Mouse (Mus musculus): ENCODE data around the gene Vmn1r183. TPM values are rescaled to one million over a fixed set of nuclear protein-coding genes. Genes with fewer than 3 reads are reported as not detected.
"Not testable (repeated sequence)": the region's sequence is repeated elsewhere in the genome, so short reads cannot be mapped to it uniquely, and the experiment has no call there.

Gene Vmn1r183
- polyA plus RNA-seq (2014; fragmentation: Nextera tagmentation; extraction: Ambion mirVana), result not detected in 2 replicates

DNA sequence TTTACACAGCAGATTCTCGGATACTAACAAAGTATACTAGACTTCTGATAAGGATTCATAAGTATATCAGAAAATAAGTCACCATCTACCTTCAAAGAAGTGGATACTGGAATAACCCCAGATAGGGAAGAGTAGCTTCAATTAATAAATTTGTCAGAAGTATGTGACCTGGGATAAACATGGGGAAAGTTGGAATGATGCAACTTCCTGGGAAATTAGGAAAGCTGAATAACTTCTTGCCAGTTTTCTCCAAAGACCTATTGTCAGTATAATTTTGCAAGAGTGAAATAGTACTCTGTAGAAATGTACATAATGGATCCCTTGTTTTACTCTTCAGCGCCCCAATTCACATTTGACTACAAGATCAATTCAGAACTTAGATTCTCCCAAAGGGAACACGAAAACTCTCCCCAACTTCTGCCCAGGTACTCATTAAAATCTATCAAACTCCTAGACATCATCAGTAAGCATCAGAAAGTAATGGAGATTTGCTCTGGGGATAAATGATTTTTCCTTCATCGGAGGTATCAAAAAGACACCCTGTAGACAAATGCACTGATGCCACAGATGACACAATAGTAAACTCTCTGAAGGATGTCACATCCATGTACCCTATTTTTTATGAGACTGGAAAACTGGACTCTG, at the start of gene Vmn1r183:
Vmn1r183 (plus strand) TSS at position 595 of the 645 bp plus-strand sequence.
- Histone ChIP-seq H3K27me3 (ENCODE audit: control insufficient read depth, insufficient read depth, low read length) (no peaks in the 10 kb centered on the region), H3K4me3 (ENCODE audit: control insufficient read depth in 1 of 2, insufficient read depth in 1 of 2, low read depth in 1 of 2, low read length in 2 of 2) (no peak within 1 kb of the TSS), H3K27ac (replicated peaks in 1 of 2; ENCODE audit: control insufficient read depth in 1 of 2, insufficient read depth in 1 of 2, low read depth in 2 of 2, low read length in 2 of 2) (no peak within 1 kb of the TSS), H3K4me2 (ENCODE audit: low read length) (no peak within 1 kb of the TSS), H3K9ac (ENCODE audit: low read length) (no peak within 1 kb of the TSS), H3K9me3 (ENCODE audit: control insufficient read depth, low read length) (no peaks in the 10 kb centered on the region), H3K4me1 (ENCODE audit: control insufficient read depth in 2 of 2, insufficient read depth in 2 of 2, low read length in 2 of 2) (no peaks in the 10 kb centered on the region), H3K36me3 (ENCODE audit: control insufficient read depth, insufficient read depth, low read length) (no peaks in the 10 kb centered on the region)
- ATAC-seq (ENCODE audit: insufficient number of reproducible peaks, insufficient read depth, low FRiP score, low read depth), result no peak
- WGBS, result 69% methylated on average over 4 of the region's 4 CpGs

DNA sequence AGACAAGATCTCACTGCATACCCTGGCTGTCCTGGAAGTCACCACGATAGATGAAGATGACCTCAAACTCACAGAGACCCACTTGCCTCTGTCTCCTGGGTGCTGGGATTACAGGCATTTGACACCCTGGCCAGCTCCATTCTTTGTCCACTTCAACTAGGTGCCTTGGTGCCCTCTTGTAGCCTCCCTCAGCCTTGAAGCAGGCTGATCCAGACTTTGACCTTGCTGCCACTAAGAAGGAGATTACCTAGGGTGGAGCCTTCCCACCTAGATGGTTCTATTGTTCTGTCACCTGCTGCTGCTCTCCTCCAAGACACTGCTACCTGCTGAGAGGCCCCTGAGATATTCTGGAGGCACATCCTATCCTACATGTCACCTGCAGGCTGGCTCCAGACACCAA, 21.4 kb downstream of the Vmn1r183 start:
- H3K4me3 ChIP-seq (ENCODE audit: control insufficient read depth in 1 of 2, insufficient read depth in 1 of 2, low read depth in 1 of 2, low read length in 2 of 2); H3K4me1 ChIP-seq (ENCODE audit: control insufficient read depth in 2 of 2, insufficient read depth in 2 of 2, low read length in 2 of 2); H3K9me3 ChIP-seq (ENCODE audit: control insufficient read depth, low read length); H3K27me3 ChIP-seq (ENCODE audit: control insufficient read depth, insufficient read depth, low read length); H3K36me3 ChIP-seq (ENCODE audit: control insufficient read depth, insufficient read depth, low read length); H3K9ac ChIP-seq (ENCODE audit: low read length); H3K27ac ChIP-seq (replicated peaks in 1 of 2; ENCODE audit: control insufficient read depth in 1 of 2, insufficient read depth in 1 of 2, low read depth in 2 of 2, low read length in 2 of 2); H3K4me2 ChIP-seq (ENCODE audit: low read length); ATAC-seq (ENCODE audit: insufficient number of reproducible peaks, insufficient read depth, low FRiP score, low read depth): not testable (repeated sequence)
- 52% methylated on average over 1 of the region's 1 CpGs for WGBS

DNA sequence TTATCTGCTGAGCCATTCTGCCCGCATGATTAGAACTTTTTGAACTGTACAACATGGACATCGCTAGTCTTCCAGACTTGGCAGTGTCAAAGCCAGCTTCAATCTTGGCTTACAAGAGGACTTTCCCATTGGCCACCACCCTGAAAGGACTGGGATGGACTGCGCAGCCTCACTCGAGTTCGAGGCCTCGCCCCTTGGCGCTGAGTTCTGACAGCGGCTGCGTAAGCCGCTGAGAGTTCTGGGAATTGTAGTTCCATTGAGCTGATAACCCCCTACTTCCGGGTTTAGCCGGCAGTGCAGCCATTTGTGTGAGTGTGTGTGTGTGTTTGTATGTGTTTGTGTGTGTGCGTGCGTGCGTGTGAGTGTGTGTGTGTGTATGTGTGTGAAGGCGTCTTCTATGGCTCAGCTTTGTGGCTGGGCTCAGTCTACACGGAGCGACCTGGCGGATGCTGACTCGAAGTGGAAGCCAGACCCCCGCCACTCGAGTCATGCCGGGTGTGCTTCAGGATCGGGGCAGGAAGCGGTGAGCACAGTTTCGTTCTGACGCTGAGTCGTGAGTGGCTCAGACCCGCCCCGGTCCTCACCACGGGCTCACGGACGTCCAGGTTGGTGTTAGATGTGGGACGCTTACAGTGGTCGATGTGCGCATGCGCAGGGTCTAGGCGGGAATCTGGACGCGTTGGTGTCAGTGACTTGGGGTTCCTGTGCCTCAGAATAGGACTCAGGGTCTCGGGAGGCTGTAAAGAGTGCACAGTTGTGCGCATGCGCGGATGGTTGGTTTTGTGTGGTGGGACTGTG, 28.8 kb downstream of the Vmn1r183 start, which contains the start of gene Zfp180:
Zfp180 (plus strand) TSS at position 291 of the 798 bp plus-strand sequence.
- Histone ChIP-seq H3K27me3 (ENCODE audit: control insufficient read depth, insufficient read depth, low read length) (no peaks in the 10 kb centered on the region), H3K9me3 (ENCODE audit: control insufficient read depth, low read length) (no peaks in the 10 kb centered on the region), H3K4me3 (ENCODE audit: control insufficient read depth in 1 of 2, insufficient read depth in 1 of 2, low read depth in 1 of 2, low read length in 2 of 2) (peak within 1 kb of the TSS; percentile 57 to 78), H3K27ac (replicated peaks in 1 of 2; ENCODE audit: control insufficient read depth in 1 of 2, insufficient read depth in 1 of 2, low read depth in 2 of 2, low read length in 2 of 2) (peak within 1 kb of the TSS; percentile 58 to 84), H3K4me1 (ENCODE audit: control insufficient read depth in 2 of 2, insufficient read depth in 2 of 2, low read length in 2 of 2) (peaks cover 7 to 11% of the 10 kb centered on the region in 2 experiments), H3K36me3 (ENCODE audit: control insufficient read depth, insufficient read depth, low read length) (peaks cover 14% of the 10 kb centered on the region), H3K4me2 (ENCODE audit: low read length) (peak within 1 kb of the TSS; percentile 87), H3K9ac (ENCODE audit: low read length) (peak within 1 kb of the TSS; percentile 81)
- ATAC-seq (ENCODE audit: insufficient number of reproducible peaks, insufficient read depth, low FRiP score, low read depth), result peak; percentile 96
- WGBS, result 18% methylated on average over 44 of the region's 44 CpGs

DNA sequence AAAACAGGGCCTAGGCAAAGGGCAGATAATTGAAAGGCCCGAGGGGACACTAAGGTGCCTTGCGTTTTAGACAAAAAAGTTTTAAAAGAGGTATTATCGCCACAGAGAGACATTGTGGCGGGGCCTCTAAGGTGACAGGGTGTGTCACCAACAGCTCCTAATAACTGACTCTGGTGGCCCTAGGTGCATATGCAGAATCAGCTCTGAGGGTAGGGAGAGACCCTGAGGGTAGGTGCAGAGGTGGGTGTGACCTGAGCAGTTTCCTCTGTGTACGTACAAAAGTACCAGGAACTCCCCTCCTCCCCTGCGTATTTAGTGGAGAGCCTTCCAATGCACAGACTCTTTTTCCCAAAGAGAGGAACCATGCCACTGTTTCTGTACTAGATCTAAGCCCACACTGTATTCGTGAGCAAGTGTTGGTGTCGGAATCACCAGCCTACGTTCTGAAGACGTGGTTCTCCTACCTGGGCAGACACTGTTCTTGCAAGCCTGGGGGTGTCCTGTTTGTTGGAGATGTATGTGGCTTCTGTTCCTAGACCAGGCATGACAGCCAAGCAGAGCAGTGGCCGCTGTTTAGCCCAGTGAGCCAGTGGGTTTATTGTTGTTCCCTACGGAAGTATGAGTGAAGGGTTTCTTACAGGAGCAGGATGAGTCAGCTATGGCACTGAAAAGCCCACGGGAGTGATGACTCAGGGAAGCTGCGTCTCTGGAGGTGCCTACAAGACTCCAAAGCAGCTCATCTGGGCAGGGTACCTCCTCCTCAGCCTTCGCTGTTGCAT, 29.6 kb downstream of the Vmn1r183 start:
- Histone ChIP-seq H3K9me3 (ENCODE audit: control insufficient read depth, low read length) (no peaks in the 10 kb centered on the region), H3K27ac (replicated peaks in 1 of 2; ENCODE audit: control insufficient read depth in 1 of 2, insufficient read depth in 1 of 2, low read depth in 2 of 2, low read length in 2 of 2) (peak overlapping the region; percentile 58 to 84), H3K4me1 (ENCODE audit: control insufficient read depth in 2 of 2, insufficient read depth in 2 of 2, low read length in 2 of 2) (peaks cover 7 to 11% of the 10 kb centered on the region in 2 experiments), H3K4me2 (ENCODE audit: low read length) (peak overlapping the region; percentile 87), H3K4me3 (ENCODE audit: control insufficient read depth in 1 of 2, insufficient read depth in 1 of 2, low read depth in 1 of 2, low read length in 2 of 2) (peak overlapping the region; percentile 57 to 78), H3K36me3 (ENCODE audit: control insufficient read depth, insufficient read depth, low read length) (peaks cover 22% of the 10 kb centered on the region), H3K9ac (ENCODE audit: low read length) (peak overlapping the region; percentile 81), H3K27me3 (ENCODE audit: control insufficient read depth, insufficient read depth, low read length) (no peaks in the 10 kb centered on the region)
- 44% methylated on average over 15 of the region's 15 CpGs for WGBS
- no peak for ATAC-seq (ENCODE audit: insufficient number of reproducible peaks, insufficient read depth, low FRiP score, low read depth)

DNA sequence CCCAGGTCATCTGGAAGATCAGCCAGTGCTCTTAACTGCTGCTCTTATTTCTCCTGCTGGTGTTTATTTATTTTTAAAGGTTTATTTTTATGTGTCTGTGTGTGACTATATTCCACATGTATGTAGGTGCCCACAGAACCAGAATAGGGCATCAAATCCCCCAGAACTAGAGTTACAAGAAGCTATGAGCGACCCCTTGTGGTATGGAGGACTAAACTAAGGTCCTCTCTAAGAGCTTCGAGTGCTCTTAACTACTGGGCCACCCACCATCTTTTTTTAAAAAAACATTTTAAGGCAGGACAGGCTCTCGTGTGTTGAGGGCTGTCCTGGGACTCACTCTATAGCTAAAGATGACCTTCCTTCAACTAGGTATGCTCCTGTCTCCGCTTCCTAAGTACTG, 33.8 kb downstream of the Vmn1r183 start:
- 91% methylated on average over 4 of the region's 4 CpGs for WGBS
- Histone ChIP-seq H3K36me3 (ENCODE audit: control insufficient read depth, insufficient read depth, low read length) (peaks cover 31% of the 10 kb centered on the region), H3K4me2 (ENCODE audit: low read length) (no peak overlapping the region), H3K4me1 (ENCODE audit: control insufficient read depth in 2 of 2, insufficient read depth in 2 of 2, low read length in 2 of 2) (peaks cover 7 to 11% of the 10 kb centered on the region in 2 experiments), H3K4me3 (ENCODE audit: control insufficient read depth in 1 of 2, insufficient read depth in 1 of 2, low read depth in 1 of 2, low read length in 2 of 2) (no peak overlapping the region), H3K9ac (ENCODE audit: low read length) (no peak overlapping the region), H3K27ac (replicated peaks in 1 of 2; ENCODE audit: control insufficient read depth in 1 of 2, insufficient read depth in 1 of 2, low read depth in 2 of 2, low read length in 2 of 2) (no peak overlapping the region), H3K27me3 (ENCODE audit: control insufficient read depth, insufficient read depth, low read length) (no peaks in the 10 kb centered on the region), H3K9me3 (ENCODE audit: control insufficient read depth, low read length) (no peaks in the 10 kb centered on the region)
- ATAC-seq (ENCODE audit: insufficient number of reproducible peaks, insufficient read depth, low FRiP score, low read depth), result no peak

DNA sequence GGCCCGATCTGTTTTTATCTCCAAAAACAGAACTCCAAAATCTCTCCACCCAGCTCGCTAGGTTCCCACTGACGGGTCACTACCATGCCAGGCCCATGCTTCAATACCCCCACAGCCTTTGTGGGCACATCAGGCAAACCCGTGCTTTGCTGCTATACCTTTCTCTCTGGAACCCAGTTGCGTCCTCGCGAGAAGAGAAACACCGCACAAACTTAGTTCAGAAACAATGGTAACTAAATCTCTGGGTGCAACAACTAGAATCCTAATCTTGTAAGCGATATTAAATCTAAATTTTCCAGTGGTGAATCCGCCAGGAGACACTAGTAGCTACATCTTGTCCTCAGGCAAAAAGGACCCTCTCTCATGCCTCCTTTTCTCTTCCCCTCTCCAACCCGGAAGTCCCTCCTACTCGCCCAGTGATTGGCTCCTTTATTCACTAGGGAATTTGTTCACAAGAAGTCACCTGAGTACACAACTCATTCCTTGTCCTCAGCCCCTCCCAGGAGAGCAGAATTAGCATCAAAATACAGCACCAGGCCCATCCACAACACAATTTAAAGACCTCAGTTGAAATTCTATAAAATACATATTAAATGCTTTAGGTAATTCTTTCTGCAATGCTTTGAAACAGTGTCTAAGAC, 34.6 kb downstream of the Vmn1r183 start:
- Histone ChIP-seq H3K27ac (replicated peaks in 1 of 2; ENCODE audit: control insufficient read depth in 1 of 2, insufficient read depth in 1 of 2, low read depth in 2 of 2, low read length in 2 of 2) (no peak overlapping the region), H3K9ac (ENCODE audit: low read length) (no peak overlapping the region), H3K4me3 (ENCODE audit: control insufficient read depth in 1 of 2, insufficient read depth in 1 of 2, low read depth in 1 of 2, low read length in 2 of 2) (no peak overlapping the region), H3K36me3 (ENCODE audit: control insufficient read depth, insufficient read depth, low read length) (peaks cover 31% of the 10 kb centered on the region), H3K4me2 (ENCODE audit: low read length) (no peak overlapping the region), H3K4me1 (ENCODE audit: control insufficient read depth in 2 of 2, insufficient read depth in 2 of 2, low read length in 2 of 2) (peaks cover 5 to 9% of the 10 kb centered on the region in 2 experiments), H3K27me3 (ENCODE audit: control insufficient read depth, insufficient read depth, low read length) (no peaks in the 10 kb centered on the region), H3K9me3 (ENCODE audit: control insufficient read depth, low read length) (no peaks in the 10 kb centered on the region)
- WGBS, result 92% methylated on average over 12 of the region's 12 CpGs
- ATAC-seq (ENCODE audit: insufficient number of reproducible peaks, insufficient read depth, low FRiP score, low read depth), result no peak

DNA sequence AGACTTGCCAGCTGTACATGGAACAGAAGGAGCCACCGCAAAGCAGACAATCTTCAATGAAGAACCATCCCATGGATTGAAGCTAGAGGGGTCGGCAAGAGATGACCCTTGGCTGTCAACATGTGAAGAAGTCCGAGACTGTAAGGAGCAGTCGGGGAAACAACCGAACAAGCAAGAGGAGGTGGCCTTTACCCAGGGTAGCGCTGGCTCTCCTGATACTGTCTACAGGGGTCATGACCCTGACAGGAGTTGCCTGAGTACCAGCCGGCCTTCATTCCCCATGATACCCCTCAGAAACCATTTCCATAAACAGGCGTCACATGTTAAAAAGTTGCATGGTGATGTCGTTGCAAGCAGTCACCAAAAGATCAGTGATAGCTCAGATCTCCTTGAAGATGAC, 51.3 kb downstream of the Vmn1r183 start:
- Histone ChIP-seq H3K4me3 (ENCODE audit: control insufficient read depth in 1 of 2, insufficient read depth in 1 of 2, low read depth in 1 of 2, low read length in 2 of 2) (no peak overlapping the region), H3K4me2 (ENCODE audit: low read length) (no peak overlapping the region), H3K27ac (replicated peaks in 1 of 2; ENCODE audit: control insufficient read depth in 1 of 2, insufficient read depth in 1 of 2, low read depth in 2 of 2, low read length in 2 of 2) (no peak overlapping the region), H3K9me3 (ENCODE audit: control insufficient read depth, low read length) (peaks cover 83% of the 10 kb centered on the region), H3K36me3 (ENCODE audit: control insufficient read depth, insufficient read depth, low read length) (peaks cover 93% of the 10 kb centered on the region), H3K4me1 (ENCODE audit: control insufficient read depth in 2 of 2, insufficient read depth in 2 of 2, low read length in 2 of 2) (no peaks in the 10 kb centered on the region), H3K9ac (ENCODE audit: low read length) (no peak overlapping the region), H3K27me3 (ENCODE audit: control insufficient read depth, insufficient read depth, low read length) (no peaks in the 10 kb centered on the region)
- no peak for ATAC-seq (ENCODE audit: insufficient number of reproducible peaks, insufficient read depth, low FRiP score, low read depth)
- WGBS, result 94% methylated on average over 9 of the region's 9 CpGs

Measured in heart, embryonic 14.5 days (tissue).